In the genomic region with DNA sequence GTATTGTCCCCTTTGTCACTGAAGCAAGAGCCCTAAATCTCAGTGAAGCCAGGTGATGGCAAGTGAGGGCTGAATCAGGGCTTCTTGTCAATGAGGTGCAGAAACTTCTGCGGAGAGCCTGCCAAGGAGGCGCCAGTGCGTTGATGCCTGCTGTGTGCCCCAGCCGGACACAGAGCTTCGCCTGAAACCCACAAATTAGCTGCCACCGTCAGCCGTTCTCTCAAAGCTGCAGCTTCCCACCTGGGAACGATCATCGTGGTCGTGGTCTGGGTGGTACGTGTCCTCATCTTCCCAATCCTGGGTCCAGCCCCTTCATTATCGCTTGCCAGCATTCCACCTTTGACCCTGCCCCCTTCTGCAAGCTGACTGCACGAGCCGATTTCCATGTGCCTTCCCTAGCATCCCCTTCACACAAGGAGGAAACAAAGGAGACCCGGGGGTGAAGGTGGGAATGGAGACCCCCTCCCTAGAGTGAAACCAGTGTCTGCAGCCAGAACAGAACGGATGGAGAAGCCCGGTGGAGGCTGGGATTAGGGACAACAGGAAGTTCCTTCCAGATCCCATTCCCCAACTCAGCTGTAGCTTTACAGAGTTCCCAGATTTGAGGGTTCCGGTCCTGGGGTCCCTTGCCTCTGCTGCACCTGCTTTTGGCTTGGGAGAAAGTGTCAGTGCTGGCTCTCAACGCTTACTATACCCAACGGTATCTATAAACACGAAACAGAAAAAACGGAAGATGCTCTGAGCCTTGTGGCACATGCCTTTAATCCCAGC, we compare ENCODE assay signal across 8 mouse cellular contexts. TPM values are rescaled to one million over a fixed set of nuclear protein-coding genes. Genes with fewer than 3 reads are reported as not detected.
DNase-seq lines count a peak whose midpoint lies in the region; ATAC-seq and TF ChIP-seq lines count a peak whose summit lies in the region.

No protein-coding gene starts in this region.

- no peaks in the 10 kb centered on the region for H3K4me1 ChIP-seq in liver, adult 2 months (ENCODE audit: control insufficient read depth, insufficient read depth, low read length)
- peaks cover 19% of the 10 kb centered on the region for H3K4me1 ChIP-seq in heart, embryonic 10.5 days
- H3K4me1 ChIP-seq in kidney, embryonic 15.5 days: peaks cover 27% of the 10 kb centered on the region
- H3K4me1 ChIP-seq in limb, embryonic 14.5 days (ENCODE audit: control insufficient read depth, insufficient read depth, low read length): peaks cover 8% of the 10 kb centered on the region
- H3K4me1 ChIP-seq in midbrain, postnatal 0 days (ENCODE audit: insufficient read depth, low read length): peaks cover 18% of the 10 kb centered on the region; the same call in 1 of the 2 replicates

- no peaks in the 10 kb centered on the region for H3K36me3 ChIP-seq in liver, adult 2 months (ENCODE audit: control insufficient read depth, insufficient read depth, low read length)
- peaks cover 19% of the 10 kb centered on the region for H3K36me3 ChIP-seq in heart, embryonic 10.5 days
- peaks cover 24% of the 10 kb centered on the region for H3K36me3 ChIP-seq in kidney, embryonic 15.5 days
- peaks cover 17% of the 10 kb centered on the region for H3K36me3 ChIP-seq in limb, embryonic 14.5 days (ENCODE audit: control insufficient read depth, insufficient read depth, low read length)
- H3K36me3 ChIP-seq in midbrain, postnatal 0 days (ENCODE audit: insufficient read depth, low read length): peaks cover 5% of the 10 kb centered on the region

- no peak for TF ChIP-seq POLR2A in liver, adult 2 months (IDR thresholded peaks at IDR 0.05; ENCODE audit: extremely low read depth, insufficient read depth, low read length)
- peak; percentile 37; the same call in 1 of the 2 replicates for TF ChIP-seq POLR2A in limb, embryonic 14.5 days (IDR thresholded peaks at IDR 0.05; ENCODE audit: borderline replicate concordance, extremely low read depth, insufficient read depth, insufficient read length)

- H3K79me2 ChIP-seq in liver, adult 2 months (ENCODE audit: control insufficient read depth, insufficient read depth, low read length): no peaks in the 10 kb centered on the region

- no peak for TF ChIP-seq CTCF in liver, adult 2 months (IDR thresholded peaks at IDR 0.05; ENCODE audit: low read depth, low read length)
- no peak for TF ChIP-seq CTCF in midbrain, postnatal 0 days (IDR thresholded peaks at IDR 0.05)

- 2% methylated on average over 22 of the region's 22 CpGs for WGBS in liver, adult 2 months
- WGBS in heart, embryonic 10.5 days: under 1% methylated on average over 22 of the region's 22 CpGs
- 1% methylated on average over 22 of the region's 22 CpGs for WGBS in kidney, embryonic 15.5 days
- under 1% methylated on average over 22 of the region's 22 CpGs for WGBS in limb, embryonic 14.5 days
- 1% methylated on average over 22 of the region's 22 CpGs for WGBS in midbrain, postnatal 0 days

- peak; percentile 91 for ATAC-seq in kidney, embryonic 15.5 days (replicated peaks; ENCODE audit: low FRiP score)
- ATAC-seq in limb, embryonic 14.5 days (ENCODE audit: low FRiP score, low read depth): peak; percentile 89
- ATAC-seq in midbrain, postnatal 0 days (ENCODE audit: low FRiP score): peak; percentile 92

- H3K27ac ChIP-seq in liver, adult 2 months (replicated peaks; ENCODE audit: insufficient read depth, low read depth, low read length): no peak overlapping the region
- peak overlapping the region; percentile 81 for H3K27ac ChIP-seq in heart, embryonic 10.5 days
- peak overlapping the region; percentile 41 for H3K27ac ChIP-seq in kidney, embryonic 15.5 days
- H3K27ac ChIP-seq in limb, embryonic 14.5 days (replicated peaks; ENCODE audit: low read depth, low read length): no peak overlapping the region
- H3K27ac ChIP-seq in midbrain, postnatal 0 days (ENCODE audit: low read depth, low read length): peak overlapping the region; percentile 65

- H3K27me3 ChIP-seq in liver, adult 2 months (ENCODE audit: control insufficient read depth, insufficient read depth, low read length): no peaks in the 10 kb centered on the region
- no peaks in the 10 kb centered on the region for H3K27me3 ChIP-seq in heart, embryonic 10.5 days (ENCODE audit: insufficient read depth, poor library complexity, severe bottlenecking)
- no peaks in the 10 kb centered on the region for H3K27me3 ChIP-seq in kidney, embryonic 15.5 days
- H3K27me3 ChIP-seq in limb, embryonic 14.5 days (ENCODE audit: control insufficient read depth, insufficient read depth, low read length): no peaks in the 10 kb centered on the region
- no peaks in the 10 kb centered on the region for H3K27me3 ChIP-seq in midbrain, postnatal 0 days (ENCODE audit: insufficient read depth, low read length)

- peak overlapping the region; percentile 56 for H3K4me3 ChIP-seq in liver, adult 2 months (ENCODE audit: insufficient read depth, low read depth, low read length)
- peak overlapping the region; percentile 72 for H3K4me3 ChIP-seq in heart, embryonic 10.5 days
- peak overlapping the region; percentile 77 for H3K4me3 ChIP-seq in kidney, embryonic 15.5 days (replicated peaks)
- peak overlapping the region; percentile 63 for H3K4me3 ChIP-seq in limb, embryonic 14.5 days (replicated peaks; ENCODE audit: low read length)
- peak overlapping the region; percentile 64 for H3K4me3 ChIP-seq in midbrain, postnatal 0 days (ENCODE audit: low read depth, low read length)

- H3K4me2 ChIP-seq in kidney, embryonic 15.5 days: peak overlapping the region; percentile 88
- H3K4me2 ChIP-seq in limb, embryonic 14.5 days (replicated peaks; ENCODE audit: low read depth, low read length, severe bottlenecking): peak overlapping the region; percentile 86
- H3K4me2 ChIP-seq in midbrain, postnatal 0 days (ENCODE audit: low read depth, low read length, poor library complexity, severe bottlenecking): peak overlapping the region; percentile 73

- DNase-seq in liver, adult 2 months (ENCODE audit: extremely low read depth, low read depth, low spot score): no peak
- no peak for DNase-seq in liver
- peak; percentile 50 for DNase-seq in embryo, embryonic 11.5 days (ENCODE audit: low read depth, low spot score)
- no peak for DNase-seq in heart, embryonic 10.5 days (ENCODE audit: low spot score)
- DNase-seq in limb, embryonic 14.5 days (ENCODE audit: low spot score): peak; percentile 88
- DNase-seq in midbrain, postnatal 0 days (ENCODE audit: low spot score): peak; percentile 94
- peak; percentile 31 to 32 for DNase-seq in urinary bladder, postnatal 36 days (ENCODE audit: low spot score in 2 of 2)

- peak overlapping the region; percentile 42 for H3K9ac ChIP-seq in liver, adult 2 months (ENCODE audit: low read depth, low read length)
- H3K9ac ChIP-seq in kidney, embryonic 15.5 days: peak overlapping the region; percentile 75
- H3K9ac ChIP-seq in limb, embryonic 14.5 days (ENCODE audit: low read depth, low read length, severe bottlenecking): peak overlapping the region; percentile 73
- H3K9ac ChIP-seq in midbrain, postnatal 0 days (replicated peaks; ENCODE audit: low read length, poor library complexity, severe bottlenecking): peak overlapping the region; percentile 61

- H3K9me3 ChIP-seq in heart, embryonic 10.5 days: no peaks in the 10 kb centered on the region
- no peaks in the 10 kb centered on the region for H3K9me3 ChIP-seq in kidney, embryonic 15.5 days (replicated peaks)
- no peaks in the 10 kb centered on the region for H3K9me3 ChIP-seq in limb, embryonic 14.5 days (ENCODE audit: control insufficient read depth, low read length)
- no peaks in the 10 kb centered on the region for H3K9me3 ChIP-seq in midbrain, postnatal 0 days (ENCODE audit: low read length)

RNA-seq across cellular contexts. Expression of gene Zfp13, which starts 13.4 kb away (rescaled TPM):
- 1.3 and 2.0 TPM in 2 replicates for total RNA-seq in liver, adult 2 months (2014; rRNA removed)
- 2.2 and 3.2 TPM in 2 replicates for polyA plus RNA-seq in liver, adult 2 months (2012; rRNA removed)
- 12.0 and 15.4 TPM in 2 replicates for polyA plus RNA-seq in heart, embryonic 10.5 days (2016; fragmentation: Nextera tagmentation; extraction: Ambion mirVana)
- polyA plus RNA-seq in kidney, embryonic 15.5 days (2015; fragmentation: Nextera tagmentation; extraction: Ambion mirVana): 16.3 and 16.5 TPM in 2 replicates
- 27.6 and 33.8 TPM in 2 replicates for polyA plus RNA-seq in limb, embryonic 14.5 days (2012; rRNA removed)
- polyA plus RNA-seq in limb, embryonic 14.5 days (2014; fragmentation: Nextera tagmentation; extraction: Ambion mirVana): 16.2 and 16.3 TPM in 2 replicates
- 36.2 and 48.2 TPM in 2 replicates for total RNA-seq in midbrain, postnatal 0 days (2014; rRNA removed)
- 23.3 and 26.3 TPM in 2 replicates for polyA plus RNA-seq in midbrain, postnatal 0 days (2015; fragmentation: Nextera tagmentation; extraction: Ambion mirVana)

RNA-seq across cellular contexts. Expression of gene Zscan10, which starts 14.8 kb away (rescaled TPM):
- total RNA-seq in liver, adult 2 months (2014; rRNA removed): not detected in 2 replicates
- polyA plus RNA-seq in liver, adult 2 months (2012; rRNA removed): not detected in 2 replicates
- polyA plus RNA-seq in heart, embryonic 10.5 days (2016; fragmentation: Nextera tagmentation; extraction: Ambion mirVana): 0.10 and 0.21 TPM in 2 replicates
- polyA plus RNA-seq in kidney, embryonic 15.5 days (2015; fragmentation: Nextera tagmentation; extraction: Ambion mirVana): not detected in 2 replicates
- 0.63 and 1.00 TPM in 2 replicates for polyA plus RNA-seq in limb, embryonic 14.5 days (2012; rRNA removed)
- polyA plus RNA-seq in limb, embryonic 14.5 days (2014; fragmentation: Nextera tagmentation; extraction: Ambion mirVana): 0.33 TPM in 1 of 2 replicates, not detected in the other
- not detected in 2 replicates for total RNA-seq in midbrain, postnatal 0 days (2014; rRNA removed)
- not detected in 2 replicates for polyA plus RNA-seq in midbrain, postnatal 0 days (2015; fragmentation: Nextera tagmentation; extraction: Ambion mirVana)

RNA-seq across cellular contexts. Expression of gene Zfp213, which starts 21.9 kb away (rescaled TPM):
- 4.5 and 4.8 TPM in 2 replicates for total RNA-seq in liver, adult 2 months (2014; rRNA removed)
- 7.6 and 10.7 TPM in 2 replicates for polyA plus RNA-seq in liver, adult 2 months (2012; rRNA removed)
- polyA plus RNA-seq in heart, embryonic 10.5 days (2016; fragmentation: Nextera tagmentation; extraction: Ambion mirVana): 19.5 and 23.0 TPM in 2 replicates
- 20.9 and 22.8 TPM in 2 replicates for polyA plus RNA-seq in kidney, embryonic 15.5 days (2015; fragmentation: Nextera tagmentation; extraction: Ambion mirVana)
- polyA plus RNA-seq in limb, embryonic 14.5 days (2012; rRNA removed): 16.3 and 21.1 TPM in 2 replicates
- 17.4 and 18.1 TPM in 2 replicates for polyA plus RNA-seq in limb, embryonic 14.5 days (2014; fragmentation: Nextera tagmentation; extraction: Ambion mirVana)
- total RNA-seq in midbrain, postnatal 0 days (2014; rRNA removed): 16.9 and 21.7 TPM in 2 replicates
- 10.0 and 10.7 TPM in 2 replicates for polyA plus RNA-seq in midbrain, postnatal 0 days (2015; fragmentation: Nextera tagmentation; extraction: Ambion mirVana)

RNA-seq across cellular contexts. Expression of gene Mmp25, which starts 59.2 kb away (rescaled TPM):
- total RNA-seq in liver, adult 2 months (2014; rRNA removed): under 0.01 TPM in 1 of 2 replicates, not detected in the other
- 0.06 and 0.10 TPM in 2 replicates for polyA plus RNA-seq in liver, adult 2 months (2012; rRNA removed)
- 0.39 and 0.43 TPM in 2 replicates for polyA plus RNA-seq in heart, embryonic 10.5 days (2016; fragmentation: Nextera tagmentation; extraction: Ambion mirVana)
- polyA plus RNA-seq in kidney, embryonic 15.5 days (2015; fragmentation: Nextera tagmentation; extraction: Ambion mirVana): 1.1 and 1.3 TPM in 2 replicates
- 1.0 and 1.4 TPM in 2 replicates for polyA plus RNA-seq in limb, embryonic 14.5 days (2012; rRNA removed)
- 0.76 and 0.80 TPM in 2 replicates for polyA plus RNA-seq in limb, embryonic 14.5 days (2014; fragmentation: Nextera tagmentation; extraction: Ambion mirVana)
- 0.33 and 0.66 TPM in 2 replicates for total RNA-seq in midbrain, postnatal 0 days (2014; rRNA removed)
- polyA plus RNA-seq in midbrain, postnatal 0 days (2015; fragmentation: Nextera tagmentation; extraction: Ambion mirVana): 0.98 and 1.0 TPM in 2 replicates

Comparison
In these comparisons a context has a peak if more than half of its experiments do, and no peak if none do; other contexts are left out.
1. DNase-seq: peak in embryo, embryonic 11.5 days (single experiment), limb, embryonic 14.5 days (single experiment), midbrain, postnatal 0 days (single experiment) and urinary bladder, postnatal 36 days (2 of 2); none in liver, adult 2 months (single experiment), liver (single experiment) and heart, embryonic 10.5 days (single experiment).
2. H3K27ac ChIP-seq: peak in heart, embryonic 10.5 days (single experiment), kidney, embryonic 15.5 days (single experiment) and midbrain, postnatal 0 days (single experiment); none in liver, adult 2 months (single experiment) and limb, embryonic 14.5 days (single experiment).
3. Peak in every context shown above with its lines, with median percentiles within 50 percentile points of each other: H3K4me3 ChIP-seq, H3K9ac ChIP-seq, ATAC-seq and H3K4me2 ChIP-seq.